Mouse (Mus musculus) liver, adult 2 months (tissue): ENCODE data around the gene Dync1i2.

Experiments
- CTCF ChIP-seq: fragments of 200-500 bp; IDR thresholded peaks from 2 replicates; pipeline ENCODE4 v1.5.1; 2011; ENCODE audit warnings: low read depth, low read length, control low read depth
- POLR2A ChIP-seq: fragments of 200-500 bp; IDR thresholded peaks from 2 replicates; pipeline ENCODE4 v1.6.1; 2011; ENCODE audit warnings: low read length, control low read depth; ENCODE audit not compliant: insufficient read depth; ENCODE audit errors: extremely low read depth

DNA sequence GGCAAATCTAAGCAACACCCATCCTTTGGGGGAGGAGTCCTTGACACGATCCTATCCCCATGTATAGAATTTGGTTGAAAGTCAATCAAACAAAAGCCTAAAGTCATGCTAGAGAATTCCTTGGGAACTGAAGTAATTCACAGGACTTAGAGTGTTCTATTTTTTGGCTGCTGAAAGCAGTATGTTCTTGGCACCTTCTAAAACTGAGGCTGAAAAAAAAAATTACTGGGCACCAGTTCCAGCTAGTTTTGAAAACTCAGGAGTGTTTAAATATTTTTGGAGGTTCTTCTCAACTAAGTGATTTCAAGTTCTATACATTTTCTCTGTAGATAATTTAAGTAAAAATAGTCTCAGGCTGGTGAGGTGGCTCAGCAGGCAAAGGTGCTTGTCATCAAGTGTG is 86.0 kb downstream of the Dync1i2 start:
- TF ChIP-seq CTCF (no peak), POLR2A (no peak)
